In genomic region chr13:49607714-49608113, GRCm38 (mm10) we compare ENCODE assay signal across 8 mouse cellular contexts. TPM values are rescaled to one million over a fixed set of nuclear protein-coding genes. Genes with fewer than 3 reads are reported as not detected.
DNase-seq lines count a peak whose midpoint lies in the region; ATAC-seq lines count a peak whose summit lies in the region.

Ogn (plus strand) TSS chr13:49608046.

- ATAC-seq in heart, embryonic 13.5 days (ENCODE audit: extremely low read depth, insufficient number of reproducible peaks, low FRiP score, low TSS enrichment): no peak
- ATAC-seq in limb, embryonic 13.5 days (ENCODE audit: low FRiP score, low read depth): peak; percentile 87; the same call in 1 of the 2 replicates

- intact Hi-C loops in left cerebral cortex, postnatal 14 days (cut with DNase I): no loop called here

- H3K9me3 ChIP-seq in heart, embryonic 13.5 days: no peaks in the 10 kb centered on the region
- no peaks in the 10 kb centered on the region for H3K9me3 ChIP-seq in limb, embryonic 13.5 days

- H3K36me3 ChIP-seq in heart, embryonic 13.5 days: no peaks in the 10 kb centered on the region
- no peaks in the 10 kb centered on the region for H3K36me3 ChIP-seq in limb, embryonic 13.5 days

- H3K27me3 ChIP-seq in heart, embryonic 13.5 days (replicated peaks): no peaks in the 10 kb centered on the region
- H3K27me3 ChIP-seq in limb, embryonic 13.5 days: no peaks in the 10 kb centered on the region

- peak within 1 kb of the TSS; percentile 37 for H3K4me3 ChIP-seq in heart, embryonic 13.5 days
- peak within 1 kb of the TSS; percentile 40 for H3K4me3 ChIP-seq in limb, embryonic 13.5 days

- 33% methylated on average over 4 of the region's 4 CpGs for WGBS in heart, embryonic 13.5 days
- 21% methylated on average over 4 of the region's 4 CpGs for WGBS in limb, embryonic 13.5 days

- peak within 1 kb of the TSS; percentile 58 for H3K9ac ChIP-seq in heart, embryonic 13.5 days
- peak within 1 kb of the TSS; percentile 51; the same call in 1 of the 2 replicates for H3K9ac ChIP-seq in limb, embryonic 13.5 days

- H3K27ac ChIP-seq in heart, embryonic 13.5 days (replicated peaks): peak within 1 kb of the TSS; percentile 63
- H3K27ac ChIP-seq in limb, embryonic 13.5 days: peak within 1 kb of the TSS; percentile 89

- H3K4me1 ChIP-seq in heart, embryonic 13.5 days: peaks cover 11% of the 10 kb centered on the region
- H3K4me1 ChIP-seq in limb, embryonic 13.5 days: peaks cover 3% of the 10 kb centered on the region; the same call in 1 of the 2 replicates

- H3K4me2 ChIP-seq in heart, embryonic 13.5 days: peak within 1 kb of the TSS; percentile 51
- peak within 1 kb of the TSS; percentile 51 for H3K4me2 ChIP-seq in limb, embryonic 13.5 days (replicated peaks)

- DNase-seq in embryo, embryonic 11 days: peak; percentile 27
- DNase-seq in embryo, embryonic 10 days (ENCODE audit: low spot score): no peak
- peak in 1 of 2 experiments; percentile 3 for DNase-seq in adrenal gland, postnatal 36 days
- peak; percentile 6 for DNase-seq in yolk sac, embryonic 10.5 days (ENCODE audit: low spot score)
- no peak for DNase-seq in left cerebral cortex, postnatal 14 days (ENCODE audit: low spot score in 2 of 2)
- DNase-seq in cerebellum, adult 8-10 months: no peak

RNA-seq across cellular contexts. Expression of gene Ogn, which starts in this region (rescaled TPM):
- 10 to 100 TPM; 45.6 to 52.5 TPM for total RNA-seq in adrenal gland, postnatal 36 days (2021)
- polyA plus RNA-seq in heart, embryonic 13.5 days (2015; fragmentation: Nextera tagmentation; extraction: Ambion mirVana): 21.3 and 24.9 TPM in 2 replicates
- 150 and 159 TPM in 2 replicates for polyA plus RNA-seq in limb, embryonic 13.5 days (2015; fragmentation: Nextera tagmentation; extraction: Ambion mirVana)
- total RNA-seq in left cerebral cortex, postnatal 14 days (2021): 1 to 10 TPM; 5.4 to 7.3 TPM

Comparison
In these comparisons a context has a peak if more than half of its experiments do, and no peak if none do; other contexts are left out.
1. RNA of gene Ogn (total RNA-seq): 45.6 to 52.5 TPM in adrenal gland, postnatal 36 days; 5.4 to 7.3 TPM in left cerebral cortex, postnatal 14 days; every median in the first group is over 4 times any median in the second.
2. DNase-seq: peak in embryo, embryonic 11 days (single experiment) and yolk sac, embryonic 10.5 days (single experiment); none in embryo, embryonic 10 days (single experiment), left cerebral cortex, postnatal 14 days (0 of 2) and cerebellum, adult 8-10 months (single experiment).